8 mouse cellular contexts compared by ENCODE assay signal in genomic region chr5:139282191-139282590, GRCm38 (mm10). TPM values are rescaled to one million over a fixed set of nuclear protein-coding genes. Genes with fewer than 3 reads are reported as not detected.
DNase-seq lines count a peak whose midpoint lies in the region; ATAC-seq lines count a peak whose summit lies in the region.

No protein-coding gene starts in this region.

- no peaks in the 10 kb centered on the region for H3K36me3 ChIP-seq in hindbrain, embryonic 12.5 days

- H3K9ac ChIP-seq in hindbrain, embryonic 12.5 days, result no peak overlapping the region

- no peak overlapping the region for H3K27ac ChIP-seq in hindbrain, embryonic 12.5 days

- no peaks in the 10 kb centered on the region for H3K9me3 ChIP-seq in hindbrain, embryonic 12.5 days (replicated peaks)

- no peaks in the 10 kb centered on the region for H3K27me3 ChIP-seq in hindbrain, embryonic 12.5 days

- no peaks in the 10 kb centered on the region for H3K4me1 ChIP-seq in hindbrain, embryonic 12.5 days

- no peak overlapping the region for H3K4me3 ChIP-seq in hindbrain, embryonic 12.5 days

- H3K4me2 ChIP-seq in hindbrain, embryonic 12.5 days (replicated peaks), result no peak overlapping the region

- 5% methylated on average over 15 of the region's 15 CpGs for WGBS in hindbrain, embryonic 12.5 days

- peak; percentile 45; the same call in 1 of the 2 replicates for ATAC-seq in frontal cortex, adult (ENCODE audit: low TSS enrichment)
- ATAC-seq in hindbrain, embryonic 12.5 days (ENCODE audit: low FRiP score), result peak; percentile 58

- peak; percentile 89 for DNase-seq in NIH3T3 (ENCODE audit: low read depth)
- DNase-seq in cerebellum, adult 9-10 months, result peak; percentile 86
- peak; percentile 81 to 96 for DNase-seq in layer of hippocampus, postnatal 25 days (ENCODE audit: extremely low spot score in 1 of 2, low spot score in 1 of 2)
- DNase-seq in lung, postnatal 25 days (ENCODE audit: low spot score), result peak; percentile 86
- peak; percentile 86 for DNase-seq in retina, postnatal 1 day
- DNase-seq in thymus, postnatal 36 days, result peak; percentile 64 to 73

RNA-seq across cellular contexts. Expression of gene Get4, which starts 30.1 kb away (rescaled TPM):
- 123 and 126 TPM in 2 replicates for polyA plus RNA-seq in hindbrain, embryonic 12.5 days (2016; fragmentation: Nextera tagmentation; extraction: Ambion mirVana)
- 10 to 100 TPM; 45.2 to 55.3 TPM for total RNA-seq in layer of hippocampus, postnatal 25 days (2021)

RNA-seq across cellular contexts. Expression of gene Adap1, which starts 43.2 kb away (rescaled TPM):
- 13.1 and 13.7 TPM in 2 replicates for polyA plus RNA-seq in hindbrain, embryonic 12.5 days (2016; fragmentation: Nextera tagmentation; extraction: Ambion mirVana)
- 100 to 1,000 TPM; 207 to 215 TPM for total RNA-seq in layer of hippocampus, postnatal 25 days (2021)
